Mouse (Mus musculus): Measurements from ENCODE around the gene Wdr91.

DNA sequence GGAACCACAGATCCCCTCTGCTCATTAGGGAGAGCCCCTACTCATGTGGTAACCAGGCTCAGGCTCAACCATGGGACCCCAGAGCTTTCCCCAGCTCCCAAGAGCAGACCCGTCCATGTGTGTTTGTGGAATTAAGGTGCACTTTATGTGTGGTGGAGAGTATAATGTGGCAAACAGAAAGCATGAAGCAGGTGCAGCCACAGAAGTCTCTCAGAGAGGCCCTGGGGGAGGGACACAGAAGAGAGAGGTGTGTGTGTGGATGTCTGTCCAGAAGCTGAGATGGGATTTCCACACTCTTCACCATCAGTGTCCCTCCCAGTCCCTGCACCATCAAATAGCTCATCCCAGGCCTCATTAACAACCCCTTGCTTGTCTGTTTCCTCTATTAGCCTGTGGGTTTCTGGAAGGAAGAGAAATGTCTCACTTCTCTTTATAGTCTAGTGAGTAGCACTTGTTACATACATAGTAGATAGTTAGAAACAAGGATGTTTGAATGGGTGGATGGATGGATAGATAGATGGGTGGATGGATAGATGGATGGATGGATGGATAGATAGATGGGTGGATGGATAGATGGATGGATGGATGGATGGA lies 35.9 kb upstream of the Wdr91 start:
- no peak for TF ChIP-seq CTCF (conservative IDR thresholded peaks at IDR 0.05; ENCODE audit: low read length)
- no peak for TF ChIP-seq POU5F1 (IDR thresholded peaks at IDR 0.05; ENCODE audit: borderline replicate concordance, low read length)

Measured in E14TG2a.4 (cell line).